Mouse (Mus musculus) yolk sac, embryonic 10.5 days (tissue): ENCODE data around the gene Robo3.
A peak's percentile ranks its signal among the peaks of the same experiment; 100 is the strongest.

Source experiments
- DNase-seq: peaks from one replicate; pipeline ENCODE4 v3.0.0-alpha.2; 2017; ENCODE audit warnings: low spot score

The Robo3 gene

DNA sequence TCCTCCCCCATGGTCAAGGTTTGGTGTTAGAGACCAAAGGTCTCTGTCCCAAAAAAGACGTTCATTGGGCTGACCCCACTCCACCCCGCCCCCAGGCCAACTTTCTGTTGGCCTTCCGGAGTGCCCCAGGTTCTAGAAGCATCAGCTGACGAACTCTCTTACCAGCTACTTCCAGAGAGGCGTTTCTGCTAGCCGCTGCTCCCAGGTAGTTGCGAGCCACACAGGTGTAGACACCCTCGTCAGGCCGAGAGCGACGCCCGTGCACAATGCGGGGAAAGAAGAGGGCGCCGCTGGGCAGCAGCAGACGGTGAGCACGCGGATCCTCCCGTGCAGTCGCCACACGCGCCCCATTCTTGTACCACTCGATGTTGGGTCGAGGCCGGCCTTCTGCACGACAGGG lies 3.7 kb downstream of the Robo3 start:
- no peak for DNase-seq

DNA sequence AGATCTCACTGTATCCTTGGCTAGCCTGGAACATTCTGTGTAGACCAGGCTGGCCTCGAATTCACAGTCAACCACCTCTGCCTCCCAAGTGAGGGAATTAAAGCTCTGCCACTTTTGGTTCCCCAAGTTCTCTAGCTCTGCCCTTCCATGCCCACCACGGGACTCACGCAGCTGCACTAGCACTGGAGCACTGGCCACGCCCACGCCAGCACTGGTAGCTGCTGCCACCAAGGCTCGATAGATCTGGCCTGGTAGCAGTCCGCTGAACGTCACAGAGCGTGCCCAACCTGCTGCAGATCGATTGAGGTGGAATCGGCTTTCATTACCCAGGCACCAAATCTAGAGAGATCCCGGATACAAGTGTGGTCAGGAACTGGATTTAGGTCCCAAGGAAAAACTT lies 11.8 kb downstream of the Robo3 start:
- no peak for DNase-seq

DNA sequence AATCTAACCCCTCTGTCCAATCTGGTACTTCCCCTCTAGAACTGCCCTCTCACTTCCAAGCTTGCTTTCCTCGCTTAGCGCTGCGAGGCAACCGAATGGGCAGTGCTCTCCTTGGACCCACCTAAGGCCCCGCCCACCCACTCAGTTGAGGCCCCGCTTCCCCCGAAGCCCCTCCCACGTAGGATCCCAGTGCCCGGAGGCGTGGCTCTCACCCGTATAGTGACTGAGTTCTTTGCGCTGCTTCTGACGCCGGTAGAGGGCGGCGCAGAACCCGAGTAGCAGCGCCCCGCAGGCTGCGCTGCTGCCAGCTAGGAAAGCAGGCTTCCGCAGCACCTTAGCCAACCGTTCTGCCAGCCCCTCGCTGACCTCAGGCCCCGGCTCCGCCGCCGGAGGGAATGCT lies 12.4 kb downstream of the Robo3 start:
- DNase-seq = peak; percentile 92

DNA sequence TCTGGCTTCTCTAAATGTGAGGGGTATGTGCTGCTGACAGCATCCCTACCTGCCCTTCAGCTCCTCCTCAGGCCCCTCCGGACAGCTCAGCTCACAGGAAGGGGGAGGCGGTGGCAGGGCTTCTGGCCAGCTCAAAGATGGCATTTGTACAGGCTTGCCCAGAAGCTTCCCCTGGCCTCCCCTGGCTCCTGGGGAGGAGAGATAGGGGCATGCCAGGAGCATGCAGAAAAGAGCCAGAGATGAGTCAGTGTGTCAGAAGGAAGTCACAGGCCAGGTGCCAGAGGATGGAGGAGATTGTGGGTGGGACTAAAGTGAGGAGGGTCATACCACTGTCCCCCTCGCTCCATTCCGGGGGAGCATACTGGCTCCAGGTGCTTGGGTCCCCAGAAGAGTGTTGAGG lies 14.3 kb downstream of the Robo3 start:
- no peak for DNase-seq

DNA sequence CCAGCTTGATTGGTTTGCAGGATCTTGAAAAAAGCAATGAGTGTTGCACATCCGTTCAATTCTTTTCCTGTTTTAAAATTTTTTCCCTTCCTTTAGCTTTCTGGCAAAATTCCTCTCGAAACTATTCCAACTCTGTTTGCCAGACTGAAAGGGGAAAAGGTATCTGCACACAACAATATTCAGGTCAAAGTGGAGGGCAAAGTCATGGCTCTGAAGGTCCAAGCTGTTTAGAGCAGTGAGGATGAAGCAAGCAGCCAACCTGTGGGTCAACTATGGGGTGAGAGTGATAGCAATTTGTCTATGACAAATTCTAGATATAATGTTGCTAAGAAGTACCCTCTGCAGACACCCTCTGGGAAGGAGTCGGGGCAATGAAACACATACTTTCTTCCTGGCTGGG lies 18.4 kb downstream of the Robo3 start:
- DNase-seq = no peak

DNA sequence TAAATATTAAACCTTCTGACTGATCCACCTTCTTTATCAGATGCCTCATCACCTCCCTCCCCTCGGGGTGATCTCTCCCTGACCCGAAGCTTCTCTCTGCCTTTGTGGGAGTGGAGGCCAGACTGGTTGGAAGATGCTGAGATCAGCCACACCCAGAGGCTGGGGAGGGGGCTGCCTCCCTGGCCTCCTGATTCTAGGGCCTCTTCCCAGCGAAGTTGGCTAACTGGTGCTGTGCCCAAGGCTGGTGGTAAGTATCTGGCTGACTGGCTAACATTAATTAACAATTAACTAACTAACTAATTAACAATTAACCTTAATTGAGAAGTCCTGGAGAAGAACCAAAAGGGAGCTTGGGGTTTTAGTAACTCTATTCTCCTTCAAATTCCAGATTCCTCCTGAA lies 20.1 kb downstream of the Robo3 start:
- DNase-seq = no peak

DNA sequence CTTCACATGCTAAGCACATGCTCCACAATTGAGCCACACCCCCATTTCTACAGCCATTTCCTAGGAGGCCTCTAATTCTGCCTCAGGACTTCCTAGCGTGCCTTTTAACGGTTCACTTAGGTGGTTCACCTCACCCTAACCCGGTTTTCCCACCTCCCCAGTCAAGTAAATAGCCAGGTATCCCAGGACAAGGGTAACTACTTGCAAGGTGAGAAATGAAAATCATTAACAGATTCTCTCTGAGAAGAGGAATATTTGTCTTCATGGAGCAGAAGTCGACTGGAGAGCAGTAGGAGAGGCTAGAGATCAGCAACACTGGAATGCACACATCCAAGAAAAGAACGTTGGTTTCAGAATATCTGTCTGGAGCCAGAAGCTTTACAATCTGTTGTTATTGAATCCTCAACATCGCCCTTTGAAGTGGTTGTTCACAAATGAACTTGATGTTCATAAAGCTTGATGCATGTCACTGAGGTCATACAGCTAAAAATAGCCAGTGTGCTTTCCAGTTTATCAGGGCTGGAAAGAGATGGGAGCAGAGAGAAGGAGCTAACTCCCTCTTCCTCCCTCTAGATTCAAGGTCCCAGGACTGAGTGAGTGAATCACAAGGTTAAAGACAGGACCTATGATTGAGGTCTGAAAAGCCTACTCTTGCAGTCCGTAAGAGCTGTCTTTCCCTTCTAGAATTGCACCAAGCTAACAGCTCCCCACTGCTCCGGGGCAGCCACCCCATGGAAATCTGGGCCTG lies 23.2 kb downstream of the Robo3 start:
- no peak for DNase-seq

DNA sequence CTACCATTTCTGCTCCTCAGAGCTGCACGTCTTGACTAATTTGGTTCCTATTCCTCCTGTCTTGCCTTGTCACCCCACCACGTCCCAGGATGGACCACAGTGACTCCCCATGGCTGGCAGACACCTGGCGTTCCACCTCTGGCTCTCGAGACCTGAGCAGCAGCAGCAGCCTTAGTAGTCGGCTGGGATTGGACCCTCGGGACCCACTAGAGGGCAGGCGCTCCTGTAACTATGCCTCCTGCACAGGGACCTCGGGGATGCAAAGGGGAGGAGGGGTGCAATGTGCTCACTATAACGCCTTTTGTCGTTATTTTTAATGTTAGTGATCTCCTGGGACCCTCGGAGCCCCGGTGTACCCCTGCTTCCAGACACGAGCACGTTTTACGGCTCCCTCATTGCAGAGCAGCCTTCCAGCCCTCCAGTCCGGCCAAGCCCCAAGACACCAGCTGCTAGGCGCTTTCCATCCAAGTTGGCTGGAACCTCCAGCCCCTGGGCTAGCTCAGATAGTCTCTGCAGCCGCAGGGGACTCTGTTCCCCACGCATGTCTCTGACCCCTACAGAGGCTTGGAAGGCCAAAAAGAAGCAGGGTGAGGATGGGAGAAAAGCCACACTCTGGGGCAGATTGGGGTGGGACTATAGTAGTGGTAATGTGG lies 25.1 kb downstream of the Robo3 start:
- DNase-seq = no peak

DNA sequence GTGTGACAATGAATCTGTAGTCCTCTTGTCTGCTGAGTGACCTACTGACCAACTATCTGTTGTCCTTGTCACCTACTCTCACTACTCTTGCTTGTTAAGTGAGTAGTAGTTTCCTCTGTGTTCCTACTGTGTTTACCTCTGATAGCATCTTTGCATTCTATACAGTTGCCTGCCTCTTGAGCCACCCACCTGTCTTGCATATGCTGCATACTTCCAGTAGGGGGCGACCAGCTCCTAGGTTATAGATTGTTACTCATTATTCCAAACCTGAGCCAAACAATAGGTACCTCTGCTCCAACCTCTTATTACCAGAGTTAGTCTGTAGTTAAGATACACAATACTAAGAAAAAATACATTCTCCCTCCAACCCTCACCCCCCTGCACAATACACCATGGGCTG lies 26.7 kb downstream of the Robo3 start:
- DNase-seq = no peak

DNA sequence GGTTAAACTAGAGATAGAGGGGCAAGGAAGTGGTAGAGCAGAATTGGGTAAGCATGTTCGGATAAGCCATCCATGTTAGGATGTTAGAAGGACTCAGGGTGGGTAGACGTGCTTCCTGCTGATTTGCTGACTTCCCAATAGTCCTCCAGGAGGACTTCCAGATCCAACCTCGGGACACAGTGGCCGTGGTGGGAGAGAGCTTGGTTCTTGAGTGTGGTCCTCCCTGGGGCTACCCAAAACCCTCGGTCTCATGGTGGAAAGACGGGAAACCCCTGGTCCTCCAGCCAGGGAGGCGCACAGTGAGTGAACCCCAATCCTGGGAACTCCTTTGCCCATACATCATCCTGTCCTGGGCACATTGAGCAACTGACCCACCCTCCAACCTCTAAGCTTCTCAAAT lies 30.0 kb downstream of the Robo3 start:
- no peak for DNase-seq

DNA sequence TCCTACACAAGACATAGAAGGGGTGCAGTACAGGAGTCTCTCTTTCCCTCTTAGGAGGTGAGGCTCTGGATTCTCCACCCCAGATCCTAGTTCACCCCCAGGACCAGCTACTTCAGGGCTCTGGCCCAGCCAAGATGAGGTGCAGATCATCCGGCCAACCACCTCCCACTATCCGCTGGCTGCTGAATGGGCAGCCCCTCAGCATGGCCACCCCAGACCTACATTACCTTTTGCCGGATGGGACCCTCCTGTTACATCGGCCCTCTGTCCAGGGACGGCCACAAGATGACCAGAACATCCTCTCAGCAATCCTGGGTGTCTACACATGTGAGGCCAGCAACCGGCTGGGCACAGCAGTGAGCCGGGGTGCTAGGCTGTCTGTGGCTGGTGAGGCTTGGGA lies 30.5 kb downstream of the Robo3 start:
- no peak for DNase-seq

DNA sequence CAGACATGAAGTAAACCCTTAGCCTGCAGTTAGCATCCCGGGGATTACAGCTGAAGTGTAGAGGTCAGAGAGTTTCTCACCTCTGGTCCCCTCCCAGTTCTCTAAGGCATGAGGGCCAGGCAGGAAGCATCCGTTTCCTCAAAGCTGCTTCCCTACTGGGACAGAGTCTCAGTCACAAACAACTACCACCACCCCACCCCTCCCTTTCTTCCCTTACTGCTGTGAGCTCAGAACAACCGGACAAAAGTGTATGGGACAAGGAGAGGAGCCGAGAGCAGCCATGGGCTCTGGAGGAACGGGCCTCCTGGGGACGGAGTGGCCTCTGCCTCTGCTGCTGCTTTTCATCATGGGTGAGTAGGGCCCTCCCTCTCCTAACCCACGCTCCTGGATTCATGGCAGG lies 31.2 kb downstream of the Robo3 start, which contains the start of gene Robo4:
TSS of gene Robo4 (plus strand) at position 96 of the 400 bp plus-strand sequence.
- DNase-seq = no peak

DNA sequence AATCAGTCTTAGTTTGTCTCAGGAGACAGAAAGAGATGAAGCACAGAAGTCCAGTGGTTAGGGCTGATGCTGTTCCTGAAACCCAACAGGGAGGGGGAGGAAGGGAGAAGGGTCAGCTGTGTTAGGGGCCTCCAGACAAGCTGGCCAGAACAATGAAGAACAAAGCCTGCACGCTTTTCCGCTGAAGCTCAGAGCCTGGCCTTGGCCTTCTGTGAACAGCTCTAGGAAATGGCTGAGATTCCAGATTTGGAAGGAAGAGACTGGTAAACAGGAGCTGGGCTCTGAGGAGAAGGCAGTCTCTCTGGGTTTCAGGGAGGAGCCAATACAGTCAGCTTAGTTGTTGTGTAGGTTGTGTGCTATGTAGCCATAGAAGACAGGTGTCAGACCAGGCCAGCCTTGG lies 32.5 kb downstream of the Robo3 start:
- no peak for DNase-seq

DNA sequence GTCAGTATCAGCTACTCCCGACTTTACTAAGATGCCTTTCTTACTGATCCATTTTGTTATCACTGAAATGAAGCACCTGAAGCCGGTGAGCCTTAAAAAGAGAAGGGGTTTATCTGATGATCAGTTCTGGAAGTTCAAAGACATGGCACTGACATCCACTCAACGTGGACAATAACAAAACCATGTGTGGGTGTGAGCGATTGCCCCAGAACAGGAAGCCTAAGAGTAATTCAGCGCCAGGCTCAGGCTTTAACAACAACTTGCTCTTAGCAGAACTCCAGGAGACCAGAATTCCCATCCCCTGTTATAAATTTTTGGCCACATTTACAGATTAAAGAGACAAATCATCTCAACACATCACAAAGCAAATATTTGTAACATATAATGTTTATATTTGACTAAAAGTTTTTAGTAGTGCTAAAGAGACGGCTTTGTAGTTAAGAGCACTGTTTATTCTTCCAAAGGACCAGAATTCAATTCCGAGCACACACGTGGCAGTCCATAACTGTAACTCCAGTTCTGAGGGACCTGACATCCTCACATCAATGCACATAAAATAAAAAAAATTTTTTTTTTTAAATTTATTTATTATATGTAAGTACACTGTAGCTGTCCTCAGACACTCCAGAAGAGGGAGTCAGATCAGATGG lies 39.4 kb downstream of the Robo3 start:
- no peak for DNase-seq

DNA sequence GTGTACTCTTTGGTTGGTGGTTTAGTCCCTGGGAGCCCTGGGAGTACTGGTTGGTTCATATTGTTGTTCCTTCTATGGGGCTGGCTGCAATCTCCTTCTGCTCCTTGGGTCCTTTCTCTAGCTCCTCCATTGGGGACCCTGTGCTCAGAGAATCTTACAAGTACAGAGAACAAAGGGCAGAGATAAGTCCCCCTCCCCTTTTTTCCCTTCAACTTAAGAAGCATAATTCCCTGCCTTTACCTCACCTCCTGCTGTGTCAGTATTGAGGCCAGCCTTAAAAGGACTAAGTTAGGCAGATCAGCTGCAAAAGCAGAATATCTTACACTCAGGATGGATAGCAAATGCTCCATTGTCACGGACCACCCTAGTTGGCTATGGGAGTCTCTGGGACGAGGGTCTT lies 41.0 kb downstream of the Robo3 start:
- DNase-seq = no peak

DNA sequence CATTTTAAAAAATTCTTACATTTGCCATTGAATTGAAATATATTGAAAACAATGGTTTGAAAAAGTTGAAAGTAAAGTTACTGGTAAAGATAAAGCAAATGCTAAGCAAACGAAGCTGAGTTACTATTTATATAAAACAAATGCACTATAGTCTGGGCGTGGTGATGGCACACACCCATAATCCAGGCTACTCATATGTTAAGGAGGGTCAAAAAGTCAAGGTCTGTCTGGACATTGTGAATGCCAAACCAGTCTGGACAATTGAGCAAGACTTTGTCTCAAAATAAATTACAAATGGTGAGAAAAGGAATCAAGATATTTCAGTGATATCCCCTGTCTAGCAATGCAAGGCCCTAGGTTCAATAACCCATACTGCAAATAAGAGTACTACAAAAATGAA lies 42.2 kb downstream of the Robo3 start:
- DNase-seq = no peak

DNA sequence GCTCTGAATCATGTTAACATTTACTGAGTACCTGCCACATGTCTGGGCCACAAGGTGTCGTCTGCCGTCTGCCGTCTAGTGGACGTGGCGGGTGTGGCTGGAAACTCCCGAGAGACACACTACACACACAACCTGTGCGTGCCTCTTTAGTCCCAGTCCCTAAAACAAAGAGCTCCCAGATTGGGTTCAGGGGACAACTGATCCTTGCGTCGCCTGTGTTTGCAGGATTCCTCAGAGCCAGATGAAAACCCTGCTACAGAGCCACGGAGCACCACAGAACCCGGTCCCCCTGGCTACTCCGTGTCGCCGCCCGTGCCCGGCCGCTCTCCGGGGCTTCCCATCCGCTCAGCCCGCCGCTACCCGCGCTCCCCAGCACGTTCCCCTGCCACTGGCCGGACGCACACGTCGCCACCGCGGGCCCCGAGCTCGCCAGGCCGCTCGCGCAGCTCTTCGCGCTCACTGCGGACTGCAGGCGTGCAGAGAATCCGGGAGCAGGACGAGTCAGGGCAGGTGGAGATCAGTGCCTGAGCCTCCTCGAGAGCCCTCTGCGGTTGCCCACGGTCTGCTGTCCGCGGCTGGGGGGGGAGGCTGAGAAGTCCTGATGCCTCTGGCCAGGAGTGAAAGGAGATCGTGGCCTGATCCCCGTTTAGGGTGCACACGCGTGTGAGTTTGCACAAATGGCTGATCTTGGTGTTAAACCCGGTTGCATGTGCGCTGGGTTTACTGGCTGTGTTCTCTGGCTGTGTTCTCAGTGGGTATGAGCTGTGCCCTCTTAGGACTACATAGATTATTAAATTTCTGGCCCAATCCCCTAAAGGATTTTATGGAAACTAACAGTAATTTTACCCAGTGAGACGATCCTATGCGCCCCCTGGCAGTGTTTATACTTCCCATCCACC lies 48.5 kb downstream of the Robo3 start:
- peak; percentile 46 for DNase-seq

DNA sequence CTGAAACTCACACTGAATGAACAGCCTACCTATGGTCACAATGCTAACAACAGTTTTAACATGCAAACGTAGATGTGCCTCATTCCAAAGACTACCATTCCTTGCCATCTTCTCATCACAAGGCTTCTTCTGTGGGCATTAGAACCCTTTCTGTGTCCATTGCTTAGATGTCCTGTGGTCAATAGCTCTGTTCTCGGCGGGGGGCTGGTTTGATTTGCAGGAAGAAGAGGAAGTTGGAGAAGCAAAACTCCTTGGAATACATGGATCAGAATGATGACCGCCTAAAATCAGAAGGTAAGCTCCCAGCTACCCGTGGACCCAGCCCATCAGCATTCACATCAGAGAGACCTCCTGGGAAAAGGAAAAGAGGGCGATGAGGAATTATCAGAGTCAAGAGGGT lies 49.9 kb downstream of the Robo3 start:
- DNase-seq = no peak

DNA sequence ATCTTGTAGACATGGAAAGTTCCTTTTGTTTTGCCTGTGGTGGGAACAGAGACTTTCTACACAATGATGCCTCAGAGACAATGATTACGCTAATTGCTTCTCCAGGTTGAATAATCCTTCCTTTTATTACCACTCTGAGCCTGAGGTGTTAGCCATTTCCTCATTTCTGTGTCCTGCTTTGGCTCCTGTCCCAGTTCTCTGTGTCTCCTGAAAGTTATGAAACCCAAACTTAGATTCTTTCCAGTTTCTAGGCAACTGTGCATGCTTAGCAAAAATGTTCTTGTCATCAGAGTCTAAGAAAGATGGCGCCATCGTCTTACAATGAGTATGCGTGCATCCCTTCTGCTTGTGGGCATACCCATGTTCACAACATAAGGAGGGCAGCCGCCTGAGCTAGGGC lies 57.3 kb downstream of the Robo3 start:
- no peak for DNase-seq

DNA sequence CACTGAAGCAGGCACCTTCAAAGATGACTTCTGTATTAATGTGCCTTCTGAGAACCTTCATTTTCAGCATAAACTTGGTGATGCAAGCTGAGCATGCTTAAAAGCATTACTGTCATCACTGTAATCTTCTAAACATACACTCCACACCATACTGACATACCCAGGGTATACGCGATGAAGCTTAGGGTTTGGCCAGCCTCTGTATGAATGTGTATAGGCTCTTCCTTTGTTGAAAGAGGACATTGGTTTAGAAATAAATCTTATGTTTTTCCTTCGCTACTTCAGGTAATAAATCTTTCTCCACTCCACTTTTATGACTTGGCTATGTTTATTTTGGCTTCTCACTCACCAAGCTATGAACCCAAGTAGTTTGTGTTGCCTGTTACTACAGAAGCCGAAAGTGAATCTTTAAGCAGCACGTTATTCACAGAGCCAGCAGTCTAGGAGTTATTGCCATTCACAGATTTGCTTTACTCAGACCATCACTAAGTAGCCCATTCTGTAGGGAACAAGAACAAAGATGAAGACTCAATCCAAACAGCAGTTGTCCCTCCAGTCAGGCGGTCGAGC lies 61.7 kb downstream of the Robo3 start:
- no peak for DNase-seq

DNA sequence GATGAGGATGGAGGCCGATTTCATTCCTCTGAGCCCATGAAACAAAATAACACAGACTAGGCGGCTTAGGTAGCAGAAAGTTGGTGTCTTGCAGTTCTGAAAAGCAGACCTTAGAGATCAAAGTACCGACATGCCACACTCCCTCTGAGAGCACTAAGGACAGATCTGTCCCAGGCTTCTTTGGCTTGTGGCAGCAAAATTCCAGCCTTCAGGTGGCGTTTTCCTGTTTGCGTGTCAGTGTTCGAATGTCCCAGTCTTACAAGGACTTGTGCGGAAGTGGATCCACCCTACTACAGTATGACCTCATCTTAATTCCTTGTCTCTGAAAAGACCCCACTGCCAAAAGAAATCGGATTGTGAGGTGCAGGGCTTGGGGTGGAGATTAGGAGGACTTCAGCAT lies 64.2 kb downstream of the Robo3 start:
- DNase-seq = peak; percentile 13
